Mouse (Mus musculus): ENCODE measurements around the gene Gm45837.
"Not testable (repeated sequence)": the region's sequence is repeated elsewhere in the genome, so short reads cannot be mapped to it uniquely, and the experiment has no call there.

The Gm45837 gene

DNA sequence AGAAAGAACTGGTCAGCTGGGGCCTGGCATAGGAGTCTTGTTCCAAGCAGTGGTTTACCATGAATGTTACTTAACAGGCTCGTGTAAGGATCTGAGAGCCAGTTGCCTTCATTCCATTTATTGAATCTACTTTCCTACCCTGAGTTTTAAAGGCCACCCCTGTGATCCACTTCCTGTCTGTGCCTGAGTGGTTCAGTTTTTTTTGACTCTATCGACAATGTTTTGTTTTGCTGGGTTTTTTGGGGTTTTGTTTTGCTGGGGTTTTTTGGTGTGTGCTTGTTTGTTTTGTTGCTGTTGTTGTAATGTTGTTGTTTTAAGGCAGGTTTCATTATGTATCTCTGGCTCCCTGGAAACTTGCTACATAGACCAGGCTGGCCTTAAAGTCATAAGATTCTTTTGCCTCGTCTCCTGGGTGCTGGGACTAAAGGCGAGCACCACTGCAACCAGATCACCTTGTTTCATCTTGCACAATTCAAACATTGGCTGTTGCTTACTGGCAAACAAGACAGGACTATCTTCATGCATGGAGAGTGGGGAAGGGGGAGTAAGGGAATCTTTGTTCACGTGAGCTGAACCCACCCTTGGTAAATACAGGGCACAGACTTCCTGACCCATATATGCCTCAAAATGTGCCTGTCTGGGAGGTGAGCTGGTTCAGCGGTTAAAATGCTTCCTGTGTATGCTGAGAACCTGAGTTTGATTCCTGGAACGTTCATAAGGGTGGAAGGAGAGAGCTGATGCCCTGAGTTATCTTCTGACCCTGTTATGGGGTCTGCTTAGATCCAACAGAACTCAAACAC lies 140.2 kb downstream of the Gm45837 start:
- DNase-seq (ENCODE audit: low spot score in 2 of 2) = no peak

DNA sequence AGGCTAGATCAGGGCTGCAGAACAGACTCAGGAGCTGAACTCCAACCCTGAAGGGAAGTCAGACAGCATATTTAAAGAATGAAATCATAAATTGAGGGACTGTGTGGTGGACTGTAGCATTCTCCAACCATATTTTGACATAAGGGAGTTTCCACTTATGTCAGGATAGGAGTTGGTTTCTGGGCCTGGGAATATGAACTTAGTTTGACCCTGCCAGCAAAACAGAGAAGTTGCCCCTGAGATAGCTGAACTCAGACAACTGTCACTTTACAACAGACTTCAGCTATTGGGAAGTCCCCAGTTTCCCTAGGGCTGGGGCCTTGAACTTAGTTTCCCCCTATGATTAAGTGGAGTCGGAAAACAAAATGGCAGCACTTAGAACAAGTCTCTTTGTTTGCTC lies 140.8 kb downstream of the Gm45837 start:
- no peak for DNase-seq (ENCODE audit: low spot score in 2 of 2)

GRCm38 (mm10) chr7:101555473-101555872 lies 144.8 kb downstream of the Gm45837 start:
- not testable (repeated sequence) for DNase-seq (ENCODE audit: low spot score in 2 of 2)

DNA sequence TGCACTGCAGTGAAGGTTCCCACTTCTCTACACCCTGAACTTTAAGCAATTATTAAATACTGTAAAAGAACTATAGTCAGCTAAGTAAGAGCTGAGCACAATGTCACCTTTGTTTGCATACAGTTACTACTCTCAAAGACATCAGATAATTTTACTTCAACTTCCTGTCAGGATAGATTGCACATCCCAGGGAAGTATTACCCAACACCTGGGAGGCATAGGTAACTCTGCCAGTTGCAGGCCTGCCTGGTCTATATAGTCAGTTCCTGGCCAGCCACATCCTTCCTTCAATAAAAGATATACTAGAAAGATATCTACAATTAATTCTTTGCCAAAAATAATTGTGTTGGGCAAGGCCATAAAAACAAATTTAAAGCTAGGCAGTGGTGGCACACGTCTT lies 146.7 kb downstream of the Gm45837 start:
- DNase-seq (ENCODE audit: low spot score in 2 of 2) = no peak

DNA sequence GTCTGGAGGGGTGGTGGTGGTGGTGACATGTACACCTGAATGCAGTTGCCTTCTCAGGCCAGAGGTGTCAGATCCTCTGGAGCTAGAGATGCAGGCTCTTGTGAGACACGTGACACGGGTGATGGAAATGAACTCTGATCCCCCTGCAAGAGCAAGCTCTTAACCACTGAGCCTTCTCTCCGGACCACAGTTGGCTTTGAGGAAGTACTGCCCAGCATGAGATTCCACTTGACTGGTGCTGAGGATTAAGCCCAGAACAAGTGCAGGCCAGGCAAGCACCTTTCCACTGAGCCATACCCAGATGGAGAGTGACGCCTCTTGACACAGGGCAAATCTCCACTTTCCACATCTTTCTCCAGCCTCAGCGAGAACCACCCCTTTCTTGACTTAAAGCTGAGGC lies 148.7 kb downstream of the Gm45837 start:
- DNase-seq (ENCODE audit: low spot score in 2 of 2) = not testable (repeated sequence)
